Mouse (Mus musculus) thymus, adult 2 months (tissue): ENCODE results near the gene Gm21962.

Experiments used
- CTCF ChIP-seq: fragments of 200-500 bp; IDR thresholded peaks from 2 replicates; pipeline ENCODE4 v1.5.1; 2012; ENCODE audit warnings: mild to moderate bottlenecking, control low read depth, low read length, moderate library complexity, borderline replicate concordance; ENCODE audit not compliant: control insufficient read depth, poor library complexity, insufficient read depth; ENCODE audit errors: extremely low read depth
- POLR2A ChIP-seq: fragments of 200-500 bp; IDR thresholded peaks from 2 replicates; pipeline ENCODE4 v1.6.1; 2012; ENCODE audit warnings: mild to moderate bottlenecking, low read length, control low read depth, moderate library complexity; ENCODE audit not compliant: control insufficient read depth, poor library complexity, insufficient read depth; ENCODE audit errors: extremely low read depth

DNA sequence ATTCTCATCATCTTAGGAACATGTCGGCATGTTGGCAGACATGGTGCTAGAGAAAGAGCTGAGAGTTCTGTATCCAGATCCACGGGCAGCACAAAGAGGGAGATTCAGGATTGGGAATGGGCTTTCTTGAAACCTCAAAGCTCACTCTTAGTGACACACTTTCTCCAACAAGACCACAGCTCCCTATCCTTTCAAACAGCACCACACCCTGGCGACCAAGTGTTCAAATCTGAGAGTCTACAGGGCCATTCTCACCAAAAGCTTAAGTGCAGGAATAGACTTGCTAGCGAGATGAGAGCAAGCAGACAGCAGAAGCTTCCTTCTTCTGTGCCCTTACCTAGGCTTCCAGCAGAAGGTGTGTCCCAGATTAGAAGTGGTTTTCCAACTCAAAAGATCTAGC is 34.8 kb upstream of the Gm21962 start:
- TF ChIP-seq POLR2A (no peak), CTCF (no peak)
